Comparison of ENCODE assay signal across 20 mouse cellular contexts in genomic region chr5:148647644-148648043, GRCm38 (mm10).
"Had no signal": no experiment of that assay in that cellular context is flagged by ENCODE, and none has a peak within 500 bp of the region (broad histone marks: within the 10 kb centered on the region; RNA-seq: fewer than 3 reads in every experiment).

No protein-coding gene starts in this region.

- H3K9ac ChIP-seq: limb, embryonic 12.5 days; limb, embryonic 15.5 days; liver, embryonic 14.5 days; liver, postnatal 0 days; lung, embryonic 14.5 days; neural tube, embryonic 12.5 days; neural tube, embryonic 15.5 days; stomach, embryonic 15.5 days had no signal

- H3K27ac ChIP-seq: limb, embryonic 12.5 days; limb, embryonic 15.5 days; liver, embryonic 14.5 days; neural tube, embryonic 12.5 days; neural tube, embryonic 15.5 days; stomach, embryonic 15.5 days had no signal

- DNase-seq: kidney, adult 9 months; kidney, postnatal 14 days; kidney, postnatal 4 days; left cerebral cortex, postnatal 4 days; liver, postnatal 0 days; lung, embryonic 14.5 days; midbrain, embryonic 14.5 days; right cerebral cortex, adult 18-20 months; right cerebral cortex, postnatal 25 days; thymus, adult 18-20 months; thymus, postnatal 36 days had no signal

- ATAC-seq: liver, postnatal 0 days; lung, postnatal 0 days had no signal

- H3K27me3 ChIP-seq: limb, embryonic 12.5 days; limb, embryonic 15.5 days; neural tube, embryonic 12.5 days; neural tube, embryonic 15.5 days; stomach, embryonic 15.5 days had no signal

- H3K4me2 ChIP-seq: limb, embryonic 12.5 days; limb, embryonic 15.5 days; liver, embryonic 11.5 days; lung, embryonic 14.5 days; midbrain, embryonic 11.5 days; neural tube, embryonic 12.5 days; neural tube, embryonic 15.5 days; stomach, embryonic 15.5 days had no signal

- H3K4me1 ChIP-seq: neural tube, embryonic 12.5 days; stomach, embryonic 15.5 days had no signal

- H3K36me3 ChIP-seq: limb, embryonic 12.5 days; limb, embryonic 15.5 days; neural tube, embryonic 12.5 days; neural tube, embryonic 15.5 days; stomach, embryonic 15.5 days had no signal

- H3K4me3 ChIP-seq: limb, embryonic 12.5 days; limb, embryonic 15.5 days; neural tube, embryonic 12.5 days; neural tube, embryonic 15.5 days; stomach, embryonic 15.5 days had no signal

- H3K9me3 ChIP-seq: limb, embryonic 12.5 days; limb, embryonic 15.5 days; neural tube, embryonic 12.5 days; neural tube, embryonic 15.5 days; stomach, embryonic 15.5 days had no signal
